Mouse (Mus musculus) CH12.LX (cell line): ENCODE data around the gene Mlec. TPM values are rescaled to one million over a fixed set of nuclear protein-coding genes. Genes with fewer than 3 reads are reported as not detected.

Experiments used
- DNase-seq: peaks from one replicate; pipeline ENCODE4 v3.0.0-alpha.2; 2013; ENCODE audit errors: extremely low read depth
- H3K27ac ChIP-seq: 2 replicates; pipeline ENCODE4 v1.5.1; 2012; ENCODE audit warnings: low read depth, mild to moderate bottlenecking, control low read depth, moderate library complexity; ENCODE audit not compliant: insufficient read depth
- H3K27me3 ChIP-seq: replicated peaks from 2 replicates; pipeline ENCODE3; 2012; ENCODE audit warnings: inconsistent platforms
- H3K36me3 ChIP-seq, 2 experiments: replicated peaks in 1 of 2; 2 replicates each; pipeline versions ENCODE3 to v1.6.1; 2012; ENCODE audit warnings: inconsistent platforms in 1 of 2, low read length in 1 of 2, mild to moderate bottlenecking in 1 of 2, mixed read lengths in 1 of 2, moderate library complexity in 1 of 2; ENCODE audit not compliant: control insufficient read depth in 1 of 2, insufficient read depth in 1 of 2
- H3K4me1 ChIP-seq, 2 experiments: 2 replicates each; pipeline ENCODE4 v1.6.1; 2012; ENCODE audit warnings: inconsistent platforms in 1 of 2, moderate library complexity in 1 of 2; ENCODE audit not compliant: insufficient read depth in 2 of 2, control insufficient read depth in 1 of 2
- H3K4me2 ChIP-seq: 2 replicates; pipeline ENCODE4 v1.6.1; 2012; ENCODE audit warnings: low read depth, mild to moderate bottlenecking, control low read depth; ENCODE audit not compliant: poor library complexity, insufficient read depth, severe bottlenecking
- H3K4me3 ChIP-seq, 3 experiments: fragments of 150-350 bp in 1 of 3; sonication (generic) in 1 of 3; replicated peaks in 1 of 3; 2 replicates each; pipeline versions ENCODE3 to v1.5.1; 2011 to 2012; ENCODE audit warnings: low read depth in 2 of 3, low read length in 2 of 3, mild to moderate bottlenecking in 2 of 3, moderate library complexity in 2 of 3, control low read depth in 1 of 3, improper control_type of control experiment in 1 of 3, inconsistent platforms in 1 of 3, mixed read lengths in 1 of 3; ENCODE audit not compliant: poor library complexity in 1 of 3
- H3K79me2 ChIP-seq: replicated peaks from 2 replicates; pipeline ENCODE4 v1.6.1; 2012; ENCODE audit warnings: mild to moderate bottlenecking, moderate library complexity; ENCODE audit not compliant: control insufficient read depth, poor library complexity, insufficient read depth, severe bottlenecking; ENCODE audit errors: extremely low read depth
- H3K9ac ChIP-seq: 2 replicates; pipeline ENCODE4 v1.6.1; 2012; ENCODE audit warnings: low read depth, mild to moderate bottlenecking, control low read depth, moderate library complexity; ENCODE audit not compliant: insufficient read depth
- H3K9me3 ChIP-seq: replicated peaks from 2 replicates; pipeline ENCODE3; 2012; ENCODE audit warnings: low read length, inconsistent platforms, mixed read lengths
- CHD2 ChIP-seq: IDR thresholded peaks from 2 replicates; pipeline ENCODE4 v1.6.1; 2011; ENCODE audit warnings: low read length, improper control_type of control experiment
- E2F4 ChIP-seq: IDR thresholded peaks from 2 replicates; pipeline ENCODE4 v1.6.1; 2011; ENCODE audit warnings: low read depth, low read length, improper control_type of control experiment; ENCODE audit not compliant: insufficient replicate concordance
- JUN ChIP-seq: IDR thresholded peaks from 2 replicates; pipeline ENCODE4 v1.6.1; 2011; ENCODE audit warnings: low read depth, mild to moderate bottlenecking, low read length, improper control_type of control experiment, moderate library complexity; ENCODE audit not compliant: insufficient read depth
- JUND ChIP-seq: conservative IDR thresholded peaks from 2 replicates; pipeline ENCODE4 v1.6.1; 2011; ENCODE audit warnings: low read depth, low read length, improper control_type of control experiment
- KAT2A ChIP-seq: IDR thresholded peaks from 2 replicates; pipeline ENCODE4 v1.6.1; 2012; ENCODE audit warnings: low read length, improper control_type of control experiment, inconsistent platforms; ENCODE audit not compliant: insufficient replicate concordance
- MAX ChIP-seq: IDR thresholded peaks from 2 replicates; pipeline ENCODE4 v1.6.1; 2011; ENCODE audit warnings: low read length, improper control_type of control experiment
- MAZ ChIP-seq: IDR thresholded peaks from 2 replicates; pipeline ENCODE4 v1.6.1; 2012; ENCODE audit warnings: low read depth, mild to moderate bottlenecking, inconsistent platforms, low read length, improper control_type of control experiment, moderate library complexity
- MEF2A ChIP-seq: IDR thresholded peaks from 2 replicates; pipeline ENCODE4 v1.6.1; 2014; ENCODE audit warnings: low read depth, mild to moderate bottlenecking, inconsistent platforms, low read length, improper control_type of control experiment, borderline replicate concordance
- MXI1 ChIP-seq: IDR thresholded peaks from 2 replicates; pipeline ENCODE4 v1.6.1; 2011; ENCODE audit warnings: mild to moderate bottlenecking, low read depth, low read length, improper control_type of control experiment
- NELFE ChIP-seq: IDR thresholded peaks from 2 replicates; pipeline ENCODE4 v1.6.1; 2011; ENCODE audit warnings: low read depth, low read length, improper control_type of control experiment
- NRF1 ChIP-seq: IDR thresholded peaks from 2 replicates; pipeline ENCODE4 v1.6.1; 2014; ENCODE audit warnings: low read depth, mild to moderate bottlenecking, inconsistent platforms, low read length, improper control_type of control experiment, moderate library complexity
- PAX5 ChIP-seq: IDR thresholded peaks from 2 replicates; pipeline ENCODE4 v1.6.1; 2012; ENCODE audit warnings: low read length, inconsistent platforms, mixed read lengths
- POLR2A ChIP-seq: IDR thresholded peaks from 2 replicates; pipeline ENCODE4 v1.6.1; 2011; ENCODE audit warnings: low read depth, mild to moderate bottlenecking, improper control_type of control experiment, low read length
- RAD21 ChIP-seq: IDR thresholded peaks from 2 replicates; pipeline ENCODE4 v1.6.1; 2011; ENCODE audit warnings: low read depth, mild to moderate bottlenecking, low read length, improper control_type of control experiment, moderate library complexity
- SIN3A ChIP-seq: IDR thresholded peaks from 2 replicates; pipeline ENCODE4 v1.6.1; 2012; ENCODE audit warnings: low read length, improper control_type of control experiment, inconsistent platforms
- SMC3 ChIP-seq: IDR thresholded peaks from 2 replicates; pipeline ENCODE4 v1.6.1; 2011; ENCODE audit warnings: low read depth, low read length, improper control_type of control experiment
- TBP ChIP-seq: conservative IDR thresholded peaks from 2 replicates; pipeline ENCODE4 v1.6.1; 2011; ENCODE audit warnings: low read depth, low read length, improper control_type of control experiment
- UBTF ChIP-seq: IDR thresholded peaks from 2 replicates; pipeline ENCODE4 v1.6.1; 2012; ENCODE audit warnings: low read depth, mild to moderate bottlenecking, inconsistent platforms, low read length, improper control_type of control experiment, moderate library complexity
- USF2 ChIP-seq: conservative IDR thresholded peaks from 2 replicates; pipeline ENCODE4 v1.6.1; 2011; ENCODE audit warnings: low read depth, low read length, improper control_type of control experiment
- ZC3H11A ChIP-seq: IDR thresholded peaks from 2 replicates; pipeline ENCODE4 v1.6.1; 2012; ENCODE audit warnings: low read depth, mild to moderate bottlenecking, inconsistent platforms, low read length, improper control_type of control experiment
- ZKSCAN1 ChIP-seq: IDR thresholded peaks from 2 replicates; pipeline ENCODE4 v1.6.1; 2012; ENCODE audit warnings: low read depth, inconsistent platforms, low read length, improper control_type of control experiment, borderline replicate concordance
- ZMIZ1 ChIP-seq: IDR thresholded peaks from 2 replicates; pipeline ENCODE4 v1.6.1; 2012; ENCODE audit warnings: low read depth, mild to moderate bottlenecking, inconsistent platforms, low read length, improper control_type of control experiment
- dilution Hi-C: fragments of 300-500 bp; cut with MboI; formaldehyde crosslinking; loops from 2 replicates; pipeline ENCODE4 v1.14.3; 2020; ENCODE audit warnings: low sequenced_read_pairs; ENCODE audit not compliant: extremely low pct_unique_long_range_greater_than_20kb, extremely low pct_ligation_motif_present
- in situ Hi-C: fragments of 300-500 bp; cut with MboI; formaldehyde crosslinking; loops from 3 replicates; pipeline ENCODE4 v1.14.3; 2019; ENCODE audit warnings: low sequenced_read_pairs, low pct_ligation_motif_present, low pct_unique_long_range_greater_than_20kb, mixed read lengths
- polyA plus RNA-seq: library from polyadenylated mRNA; unstranded; fragments of >175 nt; gene quantifications from 2 replicates; pipeline ENCODE4 v1.2.1, GENCODE M21; 2012; ENCODE audit warnings: low read depth; ENCODE audit not compliant: insufficient read length
- total RNA-seq, 2 experiments: library from RNA; depleted of rRNA; stranded (reverse); fragments of 300-350 nt in 1 of 2; fragments of >200 nt in 1 of 2; gene quantifications; 2 replicates each; pipeline ENCODE4 v1.2.3; 2012 to 2014

Mlec gene
- total and polyA plus RNA-seq, 3 experiments, result 101 to 143 (median 128) TPM

DNA sequence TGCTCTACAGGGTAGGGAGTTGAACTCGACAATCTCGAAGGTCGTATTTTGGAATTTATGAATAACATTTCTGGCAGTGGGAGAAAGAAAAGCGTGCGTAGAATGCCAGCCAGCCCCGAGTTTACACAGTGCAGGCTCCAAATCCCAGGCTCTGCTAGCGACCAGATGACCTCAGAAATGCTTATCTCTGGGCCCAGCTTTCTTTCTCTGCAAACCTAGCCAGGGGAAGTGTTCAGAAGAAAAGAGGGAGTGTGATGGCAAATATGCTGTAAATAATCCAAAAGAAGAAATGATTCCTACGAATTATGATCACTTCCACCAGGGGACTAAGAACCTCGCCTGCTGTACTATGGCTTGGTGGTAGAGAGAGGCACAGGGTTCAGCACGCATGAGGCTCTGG lies 25.5 kb upstream of the Mlec start:
- peaks cover 11% of the 10 kb centered on the region for H3K27me3 ChIP-seq
- TF ChIP-seq ZC3H11A, result no peak
- TF ChIP-seq CHD2, result no peak
- TF ChIP-seq ZKSCAN1, result no peak
- no peak for TF ChIP-seq NELFE
- TF ChIP-seq JUND, result no peak
- TF ChIP-seq POLR2A, result no peak
- no peak for TF ChIP-seq USF2
- H3K27ac ChIP-seq, result no peak overlapping the region
- peaks cover 0 to 4% of the 10 kb centered on the region in 2 experiments for H3K36me3 ChIP-seq
- H3K9ac ChIP-seq, result no peak overlapping the region
- H3K79me2 ChIP-seq, result no peaks in the 10 kb centered on the region
- dilution Hi-C loops (no loop called here), in situ Hi-C loops (no loop called here)
- DNase-seq, result no peak
- no peak overlapping the region for H3K4me3 ChIP-seq
- H3K4me2 ChIP-seq, result no peak overlapping the region
- H3K4me1 ChIP-seq, result peaks cover 10 to 31% of the 10 kb centered on the region in 2 experiments
- H3K9me3 ChIP-seq, result peaks cover 2% of the 10 kb centered on the region

DNA sequence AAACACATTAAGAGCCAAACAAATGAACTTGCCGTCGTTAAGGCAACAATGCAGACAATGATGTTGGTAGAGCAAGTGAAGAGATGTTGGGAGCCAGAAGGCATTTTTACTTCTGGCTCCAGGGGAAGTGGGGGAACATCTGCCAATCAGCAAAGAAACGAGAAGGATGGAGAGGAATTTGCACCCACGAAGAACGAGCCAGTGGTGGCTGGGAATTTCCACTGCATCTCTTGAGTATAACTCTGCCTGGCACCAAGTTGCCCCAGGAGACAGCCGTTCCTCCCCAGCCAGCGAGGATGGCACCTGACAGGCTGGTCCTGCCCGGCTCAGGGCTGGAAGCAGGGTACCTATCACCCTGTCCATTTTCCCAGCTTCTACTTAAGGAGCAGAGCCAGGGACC lies 24.9 kb upstream of the Mlec start:
- Histone ChIP-seq H3K36me3 (peaks cover 0 to 4% of the 10 kb centered on the region in 2 experiments), H3K79me2 (no peaks in the 10 kb centered on the region), H3K27ac (no peak overlapping the region), H3K4me2 (no peak overlapping the region), H3K27me3 (peaks cover 11% of the 10 kb centered on the region), H3K9ac (no peak overlapping the region), H3K4me1 (peaks cover 10 to 29% of the 10 kb centered on the region in 2 experiments), H3K4me3 (no peak overlapping the region), H3K9me3 (no peaks in the 10 kb centered on the region)
- TF ChIP-seq CHD2 (no peak), MAZ (no peak), KAT2A (no peak), ZMIZ1 (no peak), MEF2A (no peak), E2F4 (no peak), MXI1 (no peak), NELFE (no peak), PAX5 (no peak), SMC3 (no peak), MAX (no peak), ZKSCAN1 (no peak), USF2 (no peak), NRF1 (no peak), JUN (no peak), SIN3A (no peak), UBTF (no peak), TBP (no peak), RAD21 (no peak)
- no peak for DNase-seq
- dilution Hi-C loops, result no loop called here
- in situ Hi-C loops, result no loop called here
